Mouse (Mus musculus): ENCODE measurements around the gene Comt.

Comt gene

GRCm38 (mm10) chr16:18433341-18433920 is 6.8 kb upstream of the Comt start:
- no peak for DNase-seq (ENCODE audit: low read depth, low spot score)

DNA sequence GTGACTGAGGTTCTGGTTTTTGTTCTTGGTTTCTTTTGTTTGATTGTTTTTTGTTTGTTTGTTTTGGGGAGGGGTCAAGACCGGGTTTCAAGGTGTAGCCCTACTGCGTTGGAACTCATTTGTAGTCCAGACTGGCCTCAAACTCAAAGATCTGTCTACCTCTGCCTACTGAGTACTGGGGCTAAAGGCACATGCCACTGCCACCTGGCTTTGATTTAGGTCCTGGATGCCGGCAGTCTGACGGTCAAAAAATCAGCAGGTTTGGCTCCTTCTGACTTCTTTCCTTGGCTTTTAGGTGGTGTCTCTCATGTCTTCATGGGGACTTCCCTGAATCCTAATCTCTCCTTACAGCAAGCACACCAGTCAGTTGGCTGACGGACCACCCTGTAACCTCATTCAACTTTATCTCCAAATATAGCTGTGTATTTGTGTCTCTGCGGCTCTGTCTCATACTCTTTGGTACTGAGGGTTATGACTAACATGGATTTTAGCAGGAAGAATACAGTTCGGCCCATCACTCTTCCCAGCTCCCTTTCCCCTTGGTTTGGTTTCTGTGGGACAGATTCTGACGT is 4.1 kb upstream of the Comt start:
- DNase-seq (ENCODE audit: low read depth, low spot score) = no peak

- no peak for DNase-seq (ENCODE audit: low read depth, low spot score)
Observed at GRCm38 (mm10) chr16:18429641-18430040, 3.0 kb upstream of the Comt start.

GRCm38 (mm10) chr16:18428516-18429042 is 1.9 kb upstream of the Comt start:
- DNase-seq (ENCODE audit: low read depth, low spot score) = no peak

DNA sequence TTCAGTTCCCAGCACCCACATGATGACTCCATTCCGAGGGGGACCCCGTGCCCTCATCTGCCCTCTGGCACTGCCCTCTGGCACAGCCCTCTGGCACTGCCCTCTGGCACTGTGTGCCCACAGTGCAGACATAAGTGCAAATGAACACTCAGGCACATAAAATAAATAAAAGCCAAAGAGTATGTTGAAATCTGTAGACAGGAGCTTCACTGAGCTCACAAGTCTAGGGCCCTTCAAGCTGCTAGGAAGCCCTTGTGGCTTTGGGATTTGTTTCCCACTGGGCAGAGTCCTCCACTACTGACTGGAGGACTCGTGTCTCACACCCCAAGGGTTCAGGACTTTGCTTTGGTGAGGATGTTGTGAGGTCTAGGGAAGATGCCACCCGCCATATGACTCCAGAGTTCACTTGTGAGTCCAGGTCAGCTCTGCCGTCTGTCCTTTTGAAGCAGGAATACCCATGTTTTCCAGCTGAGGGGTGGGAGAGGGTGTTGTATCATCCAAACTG is 1.4 kb upstream of the Comt start:
- DNase-seq (ENCODE audit: low read depth, low spot score) = no peak

GRCm38 (mm10) chr16:18426215-18426791 is 349 bp downstream of the Comt start, which contains the start of gene Txnrd2:
Txnrd2 (plus strand) TSS chr16:18426384.
- DNase-seq (ENCODE audit: low read depth, low spot score) = peak; percentile 62

DNA sequence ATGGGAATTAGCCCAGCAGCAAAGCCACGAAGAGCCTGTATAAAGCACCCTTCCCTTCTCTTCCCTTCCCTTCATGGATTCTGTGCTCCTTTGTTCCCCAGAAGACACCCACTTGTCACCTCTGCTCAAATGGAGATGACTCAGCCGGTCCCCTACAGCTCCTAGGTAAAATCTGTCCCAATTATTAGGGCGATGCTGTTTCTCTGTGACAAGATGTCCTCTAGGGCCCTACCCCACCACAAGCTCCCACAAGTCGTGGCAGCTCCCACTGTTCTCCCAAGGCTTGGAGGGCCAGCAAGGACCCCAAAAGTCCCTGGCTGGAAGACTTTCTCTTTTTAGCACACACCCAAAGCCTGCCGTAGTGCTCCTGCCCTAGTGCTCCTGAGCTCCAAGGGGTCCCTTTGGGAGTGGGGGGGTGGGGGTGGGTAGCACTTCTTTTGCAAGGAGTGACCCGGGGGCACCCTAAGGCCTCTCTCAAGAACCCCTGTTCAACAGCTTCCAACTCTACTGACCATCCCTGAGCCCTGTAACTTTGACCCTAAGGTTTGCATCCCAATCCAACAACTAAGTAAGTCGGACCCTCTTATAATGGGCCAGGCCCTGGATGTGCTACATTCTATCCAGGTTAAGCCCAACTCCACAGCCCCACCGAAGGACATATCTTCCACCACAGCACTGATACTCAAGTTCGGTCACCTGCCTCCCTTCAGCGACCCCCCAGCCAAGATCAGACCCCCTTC is 1.0 kb downstream of the Comt start:
- DNase-seq (ENCODE audit: low read depth, low spot score) = peak; percentile 26

GRCm38 (mm10) chr16:18424364-18425045 is 2.1 kb downstream of the Comt start:
- no peak for DNase-seq (ENCODE audit: low read depth, low spot score)

GRCm38 (mm10) chr16:18423915-18424265 is 2.8 kb downstream of the Comt start:
- DNase-seq (ENCODE audit: low read depth, low spot score) = no peak

- DNase-seq (ENCODE audit: low read depth, low spot score) = no peak
Observed at GRCm38 (mm10) chr16:18423203-18423914, 3.3 kb downstream of the Comt start.

- no peak for DNase-seq (ENCODE audit: low read depth, low spot score)
Observed at GRCm38 (mm10) chr16:18420571-18420970, 6.1 kb downstream of the Comt start.

DNA sequence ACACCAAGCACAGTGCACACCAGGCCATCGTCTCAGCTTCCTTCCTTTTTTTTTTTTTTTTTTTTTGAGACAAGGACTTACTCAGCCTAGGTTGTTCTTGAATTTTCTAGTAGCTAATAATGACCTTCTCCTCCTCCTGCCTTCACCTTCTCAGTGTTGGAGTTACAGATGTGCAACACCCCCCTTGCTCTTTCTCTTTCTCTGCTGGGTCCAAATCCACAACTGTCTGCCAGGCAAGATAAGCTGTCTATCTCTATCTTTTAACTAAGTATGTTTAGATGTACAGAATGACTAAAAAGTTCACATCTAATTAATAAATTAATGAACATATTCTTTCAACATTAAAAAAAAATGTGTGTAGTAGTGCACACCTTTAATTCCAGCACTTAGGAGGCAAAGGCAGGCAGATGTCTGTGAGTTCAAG is 7.0 kb downstream of the Comt start:
- DNase-seq (ENCODE audit: low read depth, low spot score) = no peak

- no peak for DNase-seq (ENCODE audit: low read depth, low spot score)
Observed at GRCm38 (mm10) chr16:18418756-18419602, 7.7 kb downstream of the Comt start.

DNA sequence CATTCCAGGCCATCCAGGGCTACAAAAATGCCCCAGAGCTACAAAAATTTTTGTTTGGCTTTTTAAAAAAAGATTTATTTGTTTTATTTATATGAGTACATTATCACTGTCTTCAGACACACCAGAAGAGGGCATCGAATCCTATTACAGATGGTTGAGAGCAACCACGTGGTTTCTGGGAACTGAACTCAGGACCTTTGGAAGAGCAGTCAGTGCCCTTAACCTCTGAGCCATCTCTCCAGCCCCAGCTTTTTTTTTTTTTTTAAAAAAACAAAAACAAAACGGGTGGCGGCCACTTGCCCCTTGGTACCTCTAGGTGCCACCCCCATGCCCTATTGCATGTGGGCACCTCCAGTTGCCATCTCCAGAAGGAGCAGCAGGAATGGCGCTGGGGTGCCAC is 9.2 kb downstream of the Comt start:
- DNase-seq (ENCODE audit: low read depth, low spot score) = no peak

DNA sequence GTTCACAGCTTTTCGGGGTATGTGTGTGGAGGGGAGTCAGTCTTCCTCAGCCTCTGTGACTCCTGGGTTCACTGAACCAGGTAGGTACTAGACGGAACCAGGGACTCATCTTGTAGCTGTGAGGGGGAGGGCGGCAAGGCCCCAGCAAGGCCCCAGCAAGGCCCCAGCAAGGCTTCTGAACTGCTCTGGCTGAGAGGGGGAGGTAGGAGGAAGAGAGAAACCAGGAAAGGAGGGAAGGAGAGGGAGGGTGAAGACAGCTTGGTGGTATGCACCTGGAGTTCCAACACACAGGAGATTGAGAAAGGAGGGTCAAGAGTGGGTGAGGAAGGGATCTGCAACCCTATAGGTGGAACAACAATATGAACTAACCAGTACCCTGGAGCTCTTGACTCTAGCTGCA is 9.8 kb downstream of the Comt start:
- no peak for DNase-seq (ENCODE audit: low read depth, low spot score)

DNA sequence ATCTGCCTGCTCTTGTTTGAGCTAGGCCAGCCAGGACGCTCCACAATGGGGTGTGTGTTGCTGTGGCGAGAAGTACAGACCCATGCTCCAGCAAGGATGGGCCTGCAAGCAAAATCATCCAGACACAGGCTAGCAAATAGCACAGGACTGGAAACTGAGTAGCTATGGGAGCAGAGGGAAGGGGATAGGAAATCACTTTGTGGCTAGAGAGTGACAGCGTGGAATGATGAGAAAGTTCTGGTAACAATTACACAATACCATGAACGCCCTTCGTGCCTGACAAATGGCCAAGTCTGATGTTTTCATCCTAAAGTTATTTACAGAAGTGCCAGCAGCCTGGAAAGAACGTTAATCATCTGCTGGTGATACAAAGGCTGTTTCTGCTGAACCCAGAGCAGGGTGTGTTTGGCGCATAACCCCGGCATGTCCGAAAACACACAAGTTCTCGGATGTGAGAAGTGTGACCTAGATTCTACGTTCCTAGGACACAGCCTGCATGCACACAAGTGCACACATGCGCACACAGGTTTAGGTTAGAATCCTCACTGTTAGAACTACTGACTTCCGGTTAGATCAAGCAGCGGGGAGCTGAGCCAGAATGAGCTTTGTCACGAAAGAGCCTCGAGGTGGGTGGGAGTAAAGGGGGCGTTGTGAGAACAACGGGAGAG is 10.4 kb downstream of the Comt start:
- peak; percentile 81 for DNase-seq (ENCODE audit: low read depth, low spot score)

DNA sequence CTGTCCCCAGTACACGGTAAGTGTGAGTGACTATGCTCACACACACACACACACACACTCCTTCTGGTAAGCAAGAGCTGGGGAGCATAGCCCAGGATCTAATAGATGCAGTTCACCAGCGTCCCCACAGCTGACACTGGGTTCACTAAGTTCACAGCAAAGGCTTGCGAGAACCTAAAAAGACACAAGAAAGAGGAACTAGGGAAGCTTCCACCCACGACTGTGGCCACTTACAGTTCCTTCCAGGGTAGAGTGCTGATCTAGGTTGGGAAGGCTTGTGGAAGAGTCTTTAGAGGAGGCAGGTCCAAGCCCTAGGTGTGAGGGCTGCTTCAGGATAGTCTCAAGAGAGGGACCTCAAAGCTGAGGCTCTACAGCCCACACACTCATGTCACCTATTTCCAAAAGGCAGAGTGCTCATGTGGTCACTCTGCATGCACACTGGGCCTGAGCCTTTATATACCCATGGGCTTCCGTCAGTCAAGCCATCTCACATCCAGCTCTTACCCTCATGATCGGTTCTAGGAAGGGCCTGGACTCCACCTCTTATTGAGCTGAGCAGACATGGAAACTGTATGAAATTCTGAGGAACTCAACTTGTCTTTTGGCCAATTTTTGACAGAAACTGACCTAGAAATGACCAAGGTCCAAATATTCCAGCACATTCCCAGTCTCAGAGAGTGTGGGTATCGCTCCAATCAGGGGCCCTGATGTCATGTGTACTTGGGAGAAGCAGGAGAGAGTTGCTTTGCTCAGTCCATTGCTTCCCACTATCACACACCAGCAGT is 13.4 kb downstream of the Comt start:
- no peak for DNase-seq (ENCODE audit: low read depth, low spot score)

DNA sequence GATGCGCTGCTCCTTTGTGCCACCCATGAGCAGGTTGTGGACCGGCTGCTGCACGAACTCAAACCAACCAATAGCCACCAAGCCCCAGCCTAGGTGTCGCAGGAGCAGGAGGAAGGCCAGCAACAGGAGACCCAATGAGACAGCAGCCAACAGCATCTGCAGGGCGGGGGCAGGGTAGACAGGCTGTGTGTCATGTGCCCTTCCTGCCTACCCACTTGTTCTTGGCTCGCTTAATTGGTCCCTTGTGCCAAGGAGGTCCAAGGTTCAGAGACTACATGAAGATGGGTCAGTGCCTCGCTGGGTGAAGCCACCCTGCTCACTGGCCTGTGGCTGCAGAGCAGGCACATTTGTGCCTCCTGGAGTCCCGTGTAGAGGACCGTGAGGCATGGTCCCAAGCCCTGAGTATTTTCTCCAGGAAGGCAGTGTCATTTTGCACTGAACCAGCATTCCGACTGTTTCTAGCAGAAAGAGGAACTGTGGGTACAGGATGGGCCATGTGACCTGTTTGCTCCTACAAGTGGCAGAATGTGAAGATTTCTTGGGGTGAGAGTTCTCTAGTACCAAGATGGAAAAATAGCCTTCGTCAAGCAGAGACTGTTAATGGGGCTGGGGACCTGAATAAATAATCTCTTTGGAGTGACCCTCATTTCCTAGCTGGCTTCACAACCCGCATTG is 14.7 kb downstream of the Comt start:
- DNase-seq (ENCODE audit: low read depth, low spot score) = no peak

Data from R1 (cell line).